25 mouse cellular contexts compared by ENCODE assay signal in genomic region chr6:34352401-34352800, GRCm38 (mm10). TPM values are rescaled to one million over a fixed set of nuclear protein-coding genes. Genes with fewer than 3 reads are reported as not detected.
DNase-seq lines count a peak whose midpoint lies in the region; TF ChIP-seq lines count a peak whose summit lies in the region.
"Had no signal": no experiment of that assay in that cellular context is flagged by ENCODE, and none has a peak within 500 bp of the region (broad histone marks: within the 10 kb centered on the region; RNA-seq: fewer than 3 reads in every experiment).

No protein-coding gene starts in this region.

- H3K4me1 ChIP-seq in testis, adult 2 months (ENCODE audit: control insufficient read depth, insufficient read depth, low read length): no peaks in the 10 kb centered on the region

- no peaks in the 10 kb centered on the region for H3K27me3 ChIP-seq in testis, adult 2 months (ENCODE audit: control insufficient read depth, insufficient read depth, low read length)
- H3K27me3 ChIP-seq: CH12.LX; embryonic facial prominence, embryonic 12.5 days; forebrain, embryonic 12.5 days; Patski had no signal

- no peaks in the 10 kb centered on the region for H3K36me3 ChIP-seq in testis, adult 2 months (ENCODE audit: control insufficient read depth, insufficient read depth, low read length)
- H3K36me3 ChIP-seq: embryonic facial prominence, embryonic 10.5 days; embryonic facial prominence, embryonic 12.5 days; forebrain, embryonic 12.5 days; G1E had no signal

- TF ChIP-seq CTCF in testis, adult 2 months (IDR thresholded peaks at IDR 0.05; ENCODE audit: control insufficient read depth, insufficient read depth, insufficient replicate concordance, low read depth, low read length): no peak

- peak; percentile 23 to 34 for DNase-seq in cerebellum, postnatal 10 days
- DNase-seq in cerebellum, adult 9-11 months: no peak
- DNase-seq in heart, adult 11 months: peak; percentile 80
- no peak for DNase-seq in heart, adult 9 months (ENCODE audit: low spot score in 2 of 2)
- no peak for DNase-seq in testis, postnatal 14 days (ENCODE audit: low spot score)
- DNase-seq: adrenal gland, adult 8-10 months; adrenal gland, postnatal 14 days; adrenal gland, postnatal 36 days; B cell, adult 2 months; cerebellum, adult 11-12 months; cerebellum, adult 2 months; cerebellum, adult 9-10 months; cerebellum, postnatal 25 days had no signal

- no peak overlapping the region for H3K4me3 ChIP-seq in testis, adult 2 months (ENCODE audit: control insufficient read depth, low read depth, low read length)
- H3K4me3 ChIP-seq: embryonic facial prominence, embryonic 10.5 days; embryonic facial prominence, embryonic 12.5 days; forebrain, embryonic 12.5 days had no signal

- TF ChIP-seq POLR2A in testis, adult 2 months (IDR thresholded peaks at IDR 0.05; ENCODE audit: control insufficient read depth, low read depth, low read length): no peak

- peak overlapping the region; percentile 24; the same call in 1 of the 2 replicates for H3K27ac ChIP-seq in testis, adult 2 months (ENCODE audit: control insufficient read depth, insufficient read depth, low read depth, low read length)
- H3K27ac ChIP-seq: embryonic facial prominence, embryonic 10.5 days; embryonic facial prominence, embryonic 12.5 days; forebrain, embryonic 12.5 days had no signal

RNA-seq across cellular contexts. Expression of gene Akr1b8, which starts 1.5 kb away (rescaled TPM):
- 26.1 and 29.6 TPM in 2 replicates for polyA plus RNA-seq in testis, adult 2 months (2012; rRNA removed)
- polyA plus RNA-seq: activated CD4-positive, CD25-positive, alpha-beta regulatory T cell, adult 4 months; CD4-positive, CD25-positive, alpha-beta regulatory T cell, adult 4 months had no signal

RNA-seq across cellular contexts. Expression of gene Akr1b10, which starts 31.6 kb away (rescaled TPM):
- 4.5 and 4.8 TPM in 2 replicates for polyA plus RNA-seq in testis, adult 2 months (2012; rRNA removed)

RNA-seq across cellular contexts. Expression of gene Akr1b3, which starts 35.1 kb away (rescaled TPM):
- polyA plus RNA-seq in testis, adult 2 months (2012; rRNA removed): 233 and 258 TPM in 2 replicates

RNA-seq across cellular contexts. Expression of gene Akr1b7, which starts 59.7 kb away (rescaled TPM):
- polyA plus RNA-seq in testis, adult 2 months (2012; rRNA removed): 0.07 and 64.1 TPM in 2 replicates
- polyA plus RNA-seq: activated CD4-positive, CD25-positive, alpha-beta regulatory T cell, adult 4 months; embryonic facial prominence, embryonic 10.5 days; embryonic facial prominence, embryonic 12.5 days; embryonic facial prominence, embryonic 14.5 days; forebrain, embryonic 12.5 days; forebrain, embryonic 14.5 days; forebrain, embryonic 16.5 days; G1E had no signal

Comparison
In these comparisons a context has a peak if more than half of its experiments do, and no peak if none do; other contexts are left out.
1. DNase-seq: peak in cerebellum, postnatal 10 days (2 of 2) and heart, adult 11 months (single experiment); none in cerebellum, adult 9-11 months (single experiment), heart, adult 9 months (0 of 2) and testis, postnatal 14 days (single experiment).